Mouse (Mus musculus): Measurements from ENCODE around the gene P3h2.
A peak's percentile ranks its signal among the peaks of the same experiment; 100 is the strongest.

The P3h2 gene

DNA sequence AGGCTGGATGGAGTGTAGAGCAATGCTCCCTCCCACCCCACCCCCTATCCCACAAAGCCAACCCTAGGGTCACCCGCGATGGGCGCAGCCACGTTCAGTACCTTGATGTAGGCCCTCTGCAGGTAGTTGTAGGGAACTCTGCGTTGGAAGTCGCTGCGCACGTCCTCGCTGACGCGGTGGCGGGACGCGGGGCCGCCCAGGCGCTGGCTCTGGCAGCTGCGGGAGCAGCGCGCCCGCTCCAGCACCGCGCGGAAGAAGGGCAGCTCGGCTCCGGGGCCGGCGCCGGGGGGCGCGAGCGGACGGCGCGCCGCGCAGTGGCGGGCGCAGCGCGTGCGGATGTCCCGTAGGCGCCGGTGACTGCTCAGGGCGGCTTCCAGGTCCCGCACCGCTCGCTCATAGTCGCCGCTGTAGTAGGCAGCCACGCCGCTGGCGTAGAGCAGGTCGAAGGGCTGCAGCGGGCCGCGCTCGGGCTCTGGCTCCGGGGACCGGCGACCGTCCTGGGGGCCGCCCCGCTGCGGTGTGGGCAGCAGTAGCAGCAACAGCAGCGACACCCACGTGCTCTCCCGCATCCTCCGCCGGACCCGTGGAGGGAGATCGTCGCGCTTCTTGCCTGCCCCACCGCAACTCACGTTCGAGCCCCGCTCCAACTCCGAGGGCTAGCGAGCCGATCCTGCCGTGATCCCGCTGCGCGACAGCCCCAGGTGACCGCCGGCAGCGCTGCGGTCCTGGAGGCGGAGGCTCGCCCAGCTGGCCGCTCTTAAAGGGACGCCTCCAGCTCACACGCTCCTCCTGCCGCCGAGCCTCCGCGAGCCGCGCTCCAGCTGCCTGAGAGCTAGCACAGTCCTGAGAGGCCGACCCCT, at the start of gene P3h2:
TSS of gene P3h2 (minus strand) at position 670 of the 860 bp plus-strand sequence.
- peak; percentile 61 for DNase-seq

DNA sequence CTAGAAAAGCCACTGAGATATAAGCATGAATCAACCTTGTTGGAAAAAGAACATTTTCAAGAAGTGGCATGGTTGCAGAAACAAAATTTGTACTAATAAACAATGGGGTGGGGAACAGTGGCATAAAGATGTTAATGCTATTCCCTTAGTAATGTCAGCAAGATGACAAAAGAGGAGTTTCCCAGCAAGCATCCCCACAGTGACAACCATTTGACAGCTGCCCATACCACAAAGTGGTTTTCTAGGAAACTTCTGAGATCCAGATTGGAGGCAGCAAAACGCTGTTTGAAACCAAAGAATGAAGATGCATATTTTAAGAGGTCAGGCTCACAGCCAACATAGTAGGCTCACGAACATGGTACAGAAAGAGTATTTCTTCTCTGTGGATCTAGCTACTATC, 46.7 kb upstream of the P3h2 start:
- DNase-seq = no peak

DNA sequence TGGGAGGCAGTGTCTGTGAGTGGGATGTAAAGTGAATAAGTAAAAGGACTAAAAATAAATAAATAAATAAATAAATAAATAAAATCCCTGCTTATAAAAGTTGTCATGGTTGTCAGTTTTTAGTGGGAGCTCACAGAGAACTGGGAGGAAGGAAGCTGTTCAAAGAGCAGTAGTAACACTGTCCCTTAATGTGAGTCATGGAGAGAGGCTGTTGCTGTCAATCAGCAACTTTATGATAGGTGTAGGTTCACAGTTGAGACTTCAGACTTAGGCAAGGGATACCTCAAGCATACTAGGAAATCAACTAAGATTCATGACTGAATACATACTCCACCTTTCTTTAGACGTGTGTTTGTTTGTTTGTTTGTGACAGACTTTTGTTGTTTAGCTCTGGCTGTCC, 45.4 kb upstream of the P3h2 start:
- no peak for DNase-seq

DNA sequence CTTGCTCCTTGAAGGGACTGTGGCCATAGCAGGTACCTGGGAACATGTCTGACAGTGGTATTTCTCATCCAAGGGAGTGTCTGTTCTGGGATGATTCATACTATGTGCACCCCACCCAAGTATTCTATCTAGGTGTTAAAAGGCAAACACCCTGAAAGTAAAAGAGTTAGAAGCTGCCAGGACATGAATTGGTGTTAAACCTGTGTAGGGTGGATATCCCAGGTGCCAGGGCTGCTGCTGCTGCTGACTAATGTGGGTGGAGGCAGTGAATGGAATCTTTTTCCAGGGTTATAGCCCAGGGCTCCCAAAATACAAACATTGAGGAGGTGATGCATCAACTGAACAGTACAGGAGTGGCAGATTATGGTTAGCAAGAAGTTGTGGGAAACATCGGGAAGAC, 41.3 kb upstream of the P3h2 start:
- no peak for DNase-seq

DNA sequence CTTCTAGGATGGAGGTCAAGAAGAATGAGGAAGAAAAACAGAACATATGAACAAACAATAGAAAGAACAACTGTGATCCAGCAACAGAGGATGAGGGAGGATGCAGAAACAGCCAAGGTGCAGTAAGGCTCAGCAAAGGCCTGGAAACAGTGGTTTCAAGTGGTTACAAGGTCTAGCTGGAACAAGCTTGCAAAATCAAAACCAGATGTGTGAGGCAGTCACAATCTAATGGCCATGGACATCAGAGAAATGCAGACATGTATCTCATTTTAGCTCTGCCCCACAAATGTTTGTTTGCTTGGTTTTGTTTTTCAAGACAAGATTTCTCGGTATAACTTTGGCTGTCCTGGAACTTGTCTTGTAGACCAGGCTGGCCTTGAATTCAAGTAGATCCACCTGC, 25.5 kb upstream of the P3h2 start:
- no peak for DNase-seq

DNA sequence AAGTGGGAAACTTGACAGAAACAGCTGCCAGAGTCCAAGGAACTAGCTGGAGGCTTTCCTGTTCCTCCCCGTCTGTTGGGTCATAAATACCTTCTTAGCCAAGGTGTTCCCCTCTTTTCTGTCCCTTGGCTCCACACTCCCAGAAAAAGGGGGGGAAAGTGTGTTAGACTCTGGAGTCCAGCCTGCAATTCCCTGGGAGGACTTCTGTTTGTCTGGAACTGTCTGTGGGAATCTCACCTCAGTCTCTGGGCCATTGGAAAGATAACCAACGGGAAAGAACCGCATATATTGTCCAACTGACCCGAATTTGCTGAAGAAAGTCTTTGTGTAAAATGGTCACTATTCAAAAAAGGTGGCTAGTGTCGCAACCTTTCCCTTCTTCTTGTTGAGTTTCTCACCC, 1.0 kb upstream of the P3h2 start:
- no peak for DNase-seq

DNA sequence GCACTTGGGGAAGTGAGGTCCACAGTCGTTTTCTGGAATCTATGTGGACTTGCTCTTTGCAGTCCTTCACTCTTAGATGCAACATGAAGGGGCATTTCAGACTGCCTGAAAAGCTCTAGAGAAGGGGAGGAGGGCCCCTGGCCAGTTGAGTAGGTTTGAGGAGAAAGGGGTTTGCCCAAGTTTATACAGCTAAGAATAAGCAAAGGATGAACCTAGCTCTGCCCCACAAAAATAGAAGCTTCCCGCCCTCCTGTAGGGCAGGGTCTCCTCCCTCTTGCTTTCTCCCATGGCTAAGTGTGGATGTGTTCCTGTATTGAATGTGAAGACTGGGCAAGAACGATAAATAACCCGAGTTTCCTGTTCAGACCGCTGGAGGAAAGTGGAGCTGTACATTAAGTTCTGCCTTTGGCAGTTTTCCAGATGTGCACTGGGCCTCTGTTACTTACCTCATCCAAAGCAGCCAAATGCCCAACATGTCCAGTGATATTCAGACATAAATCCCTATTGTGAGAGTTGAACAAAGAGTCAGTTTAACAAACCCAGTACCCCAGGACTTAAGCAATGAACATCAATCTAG, 545 bp upstream of the P3h2 start:
- no peak for DNase-seq

DNA sequence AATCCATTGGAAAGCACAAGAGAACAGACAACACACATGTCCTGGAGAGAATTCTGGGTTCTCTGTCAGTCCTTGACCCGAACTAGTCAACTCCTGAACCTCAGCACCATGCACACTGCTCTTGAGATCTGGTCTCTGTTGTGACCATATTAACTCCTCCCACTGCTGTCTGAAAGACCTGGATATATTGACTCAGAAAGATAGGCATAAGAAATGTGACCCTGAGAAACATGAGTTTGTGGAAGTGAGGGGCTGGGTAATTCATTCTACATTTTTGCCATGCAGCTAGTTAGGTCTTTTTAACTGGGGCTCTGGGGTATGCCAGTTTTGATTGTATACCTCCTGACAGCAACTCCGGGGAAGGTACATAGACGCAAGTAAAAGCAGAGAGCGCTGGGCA, 1.3 kb downstream of the P3h2 start:
- DNase-seq = no peak

DNA sequence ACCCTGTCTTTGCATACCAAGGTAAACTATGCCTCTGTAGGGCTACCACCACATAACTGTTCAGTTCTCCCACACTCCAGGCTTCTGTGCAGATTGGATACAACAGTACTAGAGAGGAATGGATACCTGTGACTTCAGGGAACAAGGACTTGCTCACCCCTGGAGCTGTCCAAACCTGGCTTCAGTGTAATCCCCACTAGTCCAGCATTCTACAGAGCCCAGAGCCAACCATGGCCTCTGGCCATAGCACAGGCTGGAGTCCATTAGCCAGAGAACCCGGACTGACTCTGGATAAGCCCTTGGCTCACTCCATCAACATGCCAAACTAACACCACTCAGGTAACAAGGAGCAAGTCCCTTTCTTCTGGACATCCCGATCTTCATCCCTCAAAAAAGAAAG, 2.7 kb downstream of the P3h2 start:
- no peak for DNase-seq

DNA sequence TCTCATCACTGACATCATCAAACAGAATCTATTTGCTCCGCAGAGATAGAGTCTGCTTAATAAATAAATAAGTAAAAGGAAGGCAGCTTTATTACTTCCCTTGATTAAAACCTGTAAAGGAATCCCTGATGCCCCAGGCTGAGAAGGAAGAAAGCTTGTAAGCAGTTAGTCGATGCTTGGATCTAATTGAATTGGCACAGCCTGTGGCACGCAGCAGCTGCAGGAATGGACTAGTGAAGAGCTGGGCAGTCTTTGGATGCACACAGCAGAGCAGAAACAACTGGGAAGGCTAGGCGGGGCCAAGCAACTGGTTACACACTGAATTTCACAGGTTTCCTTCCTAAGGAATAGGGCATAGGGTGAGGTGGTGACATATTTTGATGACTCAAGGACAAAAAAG, 5.4 kb downstream of the P3h2 start:
- no peak for DNase-seq

DNA sequence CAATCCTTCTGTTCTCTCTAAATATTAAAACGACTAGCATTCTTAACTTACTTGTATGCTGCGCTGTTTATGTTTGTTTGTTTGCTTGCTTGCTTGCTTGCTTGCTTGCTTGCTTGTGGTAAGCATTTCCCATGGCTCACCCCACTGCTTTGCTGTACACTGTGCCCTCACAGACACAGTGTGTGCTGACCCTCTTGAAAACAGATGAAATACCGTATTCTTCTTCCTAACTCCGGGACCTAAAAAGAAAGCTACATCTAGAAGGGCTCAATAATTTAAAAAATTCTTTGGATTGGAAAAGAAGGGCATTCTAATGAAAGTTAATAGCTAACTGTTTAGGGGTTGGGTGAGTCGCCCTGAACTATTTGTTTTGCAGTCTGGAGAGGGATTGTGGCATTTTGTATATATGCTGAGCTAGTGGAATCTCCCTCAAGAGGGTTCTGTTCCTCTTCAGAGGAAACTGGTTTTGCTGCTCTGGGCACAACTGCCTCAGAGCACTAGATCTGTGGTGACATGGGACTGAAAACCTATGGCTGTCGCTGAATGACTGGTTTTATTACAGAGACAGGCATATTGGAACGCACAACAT, 9.8 kb downstream of the P3h2 start:
- DNase-seq = peak; percentile 69

DNA sequence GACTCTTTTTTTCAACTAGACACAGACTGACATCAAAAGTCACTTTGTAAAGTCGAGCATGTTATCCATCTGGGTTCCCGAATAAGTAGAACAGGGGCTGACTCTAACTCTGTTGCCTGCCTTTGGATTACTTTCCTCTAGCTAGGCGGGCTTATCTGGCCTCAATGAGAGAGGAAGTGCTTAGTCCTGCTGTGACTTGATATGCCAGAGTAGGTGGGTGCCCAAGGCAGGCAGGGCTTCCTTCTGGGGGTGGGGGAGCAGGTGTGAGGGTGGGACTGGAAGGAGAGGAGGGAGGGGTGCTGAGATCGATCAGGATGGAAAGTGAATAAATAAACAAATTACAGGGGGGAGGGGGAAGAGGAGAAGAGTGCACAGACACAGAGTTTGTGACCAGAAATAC, 11.7 kb downstream of the P3h2 start:
- no peak for DNase-seq

DNA sequence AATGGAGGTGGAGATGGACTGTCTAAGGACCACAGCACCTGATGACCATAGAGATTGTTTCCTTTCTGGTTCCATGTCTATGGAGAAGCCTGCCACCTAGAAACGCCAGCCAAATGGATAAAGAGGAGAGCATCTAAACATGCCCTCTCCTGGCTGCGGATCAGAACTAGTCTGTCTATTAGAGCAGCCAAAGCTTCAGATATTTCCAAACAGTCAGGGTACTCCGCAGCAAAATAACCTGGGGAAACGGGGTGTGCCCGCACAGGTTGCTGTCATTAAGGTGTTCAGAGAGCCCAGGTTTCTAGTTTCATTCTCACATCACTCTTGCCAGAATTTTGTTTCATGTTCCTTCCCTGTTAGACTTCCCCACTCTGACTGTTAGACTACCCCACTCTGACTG, 16.6 kb downstream of the P3h2 start:
- DNase-seq = no peak

DNA sequence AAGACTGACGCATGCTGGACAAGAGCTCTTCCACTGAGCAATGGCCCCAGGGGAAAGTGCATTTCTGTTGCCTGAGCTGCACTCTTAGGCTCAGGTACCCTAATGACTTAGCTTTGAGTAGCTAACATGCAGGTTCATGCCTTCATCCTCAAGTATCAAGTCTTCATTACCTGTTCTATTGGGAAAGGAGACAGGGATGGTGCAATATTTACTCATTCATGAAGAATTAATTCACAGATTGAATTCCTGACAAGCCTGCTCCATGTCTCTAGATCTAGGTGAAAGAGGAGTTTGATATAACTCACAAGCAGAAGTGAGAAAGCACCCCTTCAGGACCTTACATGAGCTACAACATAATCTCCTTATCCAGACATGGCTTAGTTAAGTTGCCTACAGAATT, 17.3 kb downstream of the P3h2 start:
- DNase-seq = no peak

DNA sequence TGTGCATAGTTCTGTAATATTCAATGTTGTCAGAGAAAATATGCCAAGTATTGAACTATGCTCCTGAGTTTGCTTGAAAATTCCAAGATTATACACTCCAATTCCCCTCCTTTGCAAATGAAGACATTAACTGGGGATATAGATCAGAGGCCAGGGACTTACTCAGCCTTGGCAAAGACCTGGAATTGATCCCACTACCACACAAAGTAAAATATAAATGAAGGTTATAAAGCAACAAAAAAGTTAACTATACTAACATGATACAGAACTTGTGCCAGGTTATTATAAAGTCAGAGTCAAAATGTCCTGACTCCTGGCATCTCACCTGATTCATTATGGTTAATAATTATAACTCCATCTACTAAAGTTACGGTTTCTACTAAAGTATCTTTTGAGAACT, 18.6 kb downstream of the P3h2 start:
- no peak for DNase-seq

DNA sequence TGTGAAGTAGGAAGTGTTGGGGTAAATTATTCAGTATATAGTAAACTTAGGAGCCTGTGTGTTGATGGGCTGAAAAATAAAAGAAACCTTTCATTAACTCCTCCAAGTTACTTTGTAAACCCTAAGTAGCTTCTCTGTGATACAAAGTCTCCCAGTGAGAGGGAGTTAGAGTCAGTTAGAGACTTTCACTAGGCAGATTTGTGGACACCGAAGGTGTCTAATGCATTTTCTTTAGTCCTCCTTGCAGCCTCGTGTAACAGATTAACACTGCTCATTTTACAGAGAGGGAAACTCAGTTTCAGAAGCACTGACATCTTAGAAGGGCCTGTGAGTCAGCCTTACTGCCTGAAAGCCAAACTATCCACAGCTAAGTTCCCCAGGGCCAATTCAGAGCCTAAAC, 20.4 kb downstream of the P3h2 start:
- no peak for DNase-seq

DNA sequence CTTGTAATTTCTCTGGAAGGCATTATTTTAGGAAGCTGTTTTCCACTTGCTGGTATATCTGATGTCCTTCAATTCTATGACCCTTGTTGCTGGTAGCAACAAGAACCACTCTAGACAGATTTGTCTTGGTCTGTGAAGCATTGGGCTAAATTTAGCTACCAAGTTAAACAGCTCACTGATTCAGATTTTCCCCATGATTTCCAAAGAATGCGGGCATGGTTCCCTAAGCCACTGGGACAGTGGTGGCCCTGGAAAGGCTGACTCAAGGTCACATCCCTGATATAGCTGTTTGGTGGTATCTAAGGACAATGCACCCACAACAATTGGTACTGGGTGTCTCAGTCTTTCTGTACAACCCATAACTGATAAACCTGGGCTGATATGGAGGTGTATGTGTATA, 22.8 kb downstream of the P3h2 start:
- peak; percentile 7 for DNase-seq

DNA sequence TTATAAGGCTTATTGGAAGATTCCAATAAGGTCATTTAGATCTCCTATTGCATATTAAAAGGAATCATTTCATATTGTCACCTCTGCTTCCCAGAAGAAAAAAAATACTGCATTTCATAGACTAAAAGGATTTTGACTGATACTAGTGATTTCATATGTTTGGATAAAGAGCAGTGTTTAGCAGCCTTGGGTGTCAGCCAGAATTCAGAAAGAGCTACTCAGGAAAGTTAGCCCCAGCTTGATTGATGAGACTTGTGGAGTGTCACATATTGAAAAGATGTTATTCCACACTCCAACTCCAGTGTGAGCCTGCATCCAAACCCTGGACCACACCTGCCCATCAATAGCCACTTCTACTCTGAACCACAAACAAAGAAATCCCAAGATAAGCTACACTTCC, 23.2 kb downstream of the P3h2 start:
- no peak for DNase-seq

DNA sequence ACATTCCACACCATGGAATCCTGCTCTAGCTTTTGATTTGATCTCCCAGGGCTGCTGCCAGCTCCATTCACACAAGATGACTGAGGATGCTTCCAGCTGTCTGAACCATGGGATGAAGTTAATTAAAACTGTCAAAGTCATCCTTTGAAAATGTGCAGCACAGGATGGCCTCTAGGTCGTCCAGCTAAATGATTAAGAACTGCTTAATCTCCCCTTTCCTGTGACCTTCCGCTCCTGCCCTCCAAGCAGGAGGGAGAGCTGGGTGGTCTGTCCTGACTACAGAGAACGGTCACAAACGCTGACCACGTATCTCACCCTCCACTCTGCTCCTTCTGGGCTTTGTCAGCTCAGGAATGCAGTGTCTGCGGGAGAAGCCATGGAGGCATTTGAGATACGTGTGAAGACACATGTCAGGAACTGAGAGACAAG, 26.6 kb downstream of the P3h2 start:
- DNase-seq = no peak

DNA sequence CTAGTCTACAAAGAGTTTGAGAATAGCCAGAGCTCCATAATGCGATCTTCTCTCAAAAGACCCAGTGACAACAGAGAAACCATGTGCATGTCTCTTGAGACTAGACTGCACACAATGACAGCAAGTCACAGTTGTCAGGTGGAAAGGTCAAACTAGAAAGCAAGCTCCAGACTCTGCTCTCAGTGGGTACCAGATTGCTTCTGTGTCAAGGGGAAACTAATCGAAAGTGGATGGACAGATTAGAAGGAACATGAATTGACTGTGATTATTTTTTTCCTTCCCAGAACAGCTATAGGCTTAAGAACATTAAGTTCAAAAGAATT, 27.5 kb downstream of the P3h2 start:
- no peak for DNase-seq

DNA sequence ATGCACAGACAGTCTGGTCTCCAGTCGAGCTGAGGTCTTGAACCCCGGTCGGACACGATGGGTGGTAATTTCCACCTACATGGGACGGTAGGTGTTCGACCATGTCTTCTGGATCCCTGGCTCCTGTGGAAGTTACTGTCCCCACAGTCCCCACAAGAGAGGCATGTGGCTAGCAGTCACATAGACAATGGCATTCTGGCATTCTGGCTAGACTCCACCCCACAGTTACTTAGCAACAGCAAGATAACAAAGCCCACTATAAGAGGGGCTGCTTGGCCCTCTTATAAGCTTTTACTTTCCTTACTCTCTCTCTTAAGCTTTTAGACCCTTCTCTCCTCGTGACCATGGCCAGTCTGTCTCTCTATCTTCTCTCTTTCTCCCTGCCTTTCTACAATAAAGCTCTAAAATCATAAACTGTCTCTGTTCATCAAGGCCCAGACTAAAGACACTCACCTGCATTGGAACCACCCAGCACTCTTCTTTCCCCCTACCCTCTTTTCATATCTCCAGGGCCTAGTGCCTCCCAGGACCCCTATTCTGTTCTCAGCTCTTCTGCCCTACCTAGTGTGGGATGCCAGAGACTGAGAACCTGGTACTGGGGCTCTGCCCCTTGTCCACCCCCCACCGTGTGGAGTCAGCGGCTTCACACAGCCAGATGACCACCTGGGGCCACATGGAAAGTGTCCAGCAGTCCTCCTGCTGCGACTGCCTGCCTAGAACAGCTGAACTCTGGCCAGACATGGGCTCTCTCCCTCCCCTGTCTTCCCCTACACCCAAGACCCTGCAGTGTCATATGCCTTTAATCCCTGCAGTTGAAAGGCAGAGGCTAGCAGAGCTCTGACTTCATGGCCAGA, 28.1 kb downstream of the P3h2 start:
- no peak for DNase-seq

DNA sequence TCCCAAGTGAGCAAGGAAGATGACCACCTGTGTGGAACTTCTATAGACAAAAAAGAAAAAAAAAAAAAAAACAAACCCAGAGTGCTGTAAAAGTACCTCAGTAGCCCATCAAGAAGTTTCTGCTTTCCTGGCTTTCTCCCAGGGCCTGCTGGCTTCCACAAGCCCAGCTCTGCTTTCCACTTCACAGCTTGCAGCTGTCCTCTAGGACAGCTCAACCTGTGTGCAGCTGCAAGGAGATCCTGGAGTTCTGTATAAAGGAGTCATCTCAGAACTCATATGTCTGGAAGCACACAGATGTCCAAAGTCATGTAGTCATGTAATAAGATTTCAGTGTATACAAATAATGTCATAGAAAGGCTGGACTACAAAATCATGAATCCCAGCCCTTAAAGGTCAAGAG, 30.5 kb downstream of the P3h2 start:
- DNase-seq = no peak

DNA sequence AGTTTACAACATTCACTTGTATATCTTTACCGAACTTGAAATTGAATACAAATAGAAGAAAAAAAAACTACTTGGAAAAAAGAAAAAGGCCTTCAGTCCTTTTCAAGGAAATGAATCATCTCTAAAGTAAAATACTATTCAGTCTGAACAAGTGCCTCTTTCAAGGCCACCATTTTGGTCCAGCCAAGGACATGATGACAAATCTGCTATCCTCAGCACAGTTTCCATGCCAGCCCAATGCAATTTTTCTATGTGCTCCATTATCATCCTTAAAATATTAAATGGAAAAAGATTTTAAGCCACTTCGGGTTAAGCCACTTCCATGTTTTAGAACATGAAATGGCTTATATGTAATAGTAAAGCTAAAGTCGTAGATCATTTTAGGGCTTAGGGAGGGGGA, 35.2 kb downstream of the P3h2 start:
- no peak for DNase-seq

DNA sequence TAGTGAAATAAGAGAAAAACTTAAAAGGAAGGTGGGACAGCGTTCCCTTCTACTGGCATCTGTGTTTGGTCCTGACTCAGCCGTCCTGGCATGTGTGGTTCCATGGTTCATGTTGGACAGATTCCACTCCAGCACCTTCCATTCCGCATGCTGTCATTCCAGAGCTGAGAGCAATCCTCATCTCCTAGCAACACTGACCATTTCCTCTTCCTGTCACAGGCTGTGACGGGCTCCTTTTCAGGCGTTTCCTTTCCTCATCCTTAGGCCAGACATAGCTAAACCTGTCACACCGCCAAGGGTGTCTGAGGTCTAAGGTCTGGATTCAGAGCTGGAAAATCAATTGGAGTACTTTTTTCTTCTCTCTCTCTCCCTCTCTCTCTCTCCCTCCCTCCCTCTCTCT, 40.5 kb downstream of the P3h2 start:
- peak; percentile 37 for DNase-seq

Data from lung, postnatal 36 days (tissue).